Mouse (Mus musculus) kidney, postnatal 0 days (tissue): ENCODE measurements around the gene Sgms1. TPM values are rescaled to one million over a fixed set of nuclear protein-coding genes. Genes with fewer than 3 reads are reported as not detected.
A peak's percentile ranks its signal among the peaks of the same experiment; 100 is the strongest.

ENCODE experiments used
- ATAC-seq: fragments of 200-750 bp; cut with Nextera tagmentation; replicated peaks from 2 replicates; pipeline ENCODE4 v1.8.0; 2017; ENCODE audit warnings: low read depth, moderate number of reproducible peaks, moderate TSS enrichment, moderate library complexity; ENCODE audit not compliant: low FRiP score
- DNase-seq: peaks from one replicate; pipeline ENCODE4 v3.0.0-alpha.2; 2016; ENCODE audit warnings: low spot score
- H3K27ac ChIP-seq: fragments of 300-500 bp; sonication (generic); 2 replicates; pipeline ENCODE4 v1.5.1; 2014; ENCODE audit warnings: mild to moderate bottlenecking
- H3K27me3 ChIP-seq: fragments of 300-500 bp; sonication (generic); 2 replicates; pipeline ENCODE4 v1.6.1; 2014; ENCODE audit warnings: low read length, mixed read lengths; ENCODE audit not compliant: insufficient read depth
- H3K36me3 ChIP-seq: fragments of 300-500 bp; sonication (generic); 2 replicates; pipeline ENCODE4 v1.6.1; 2014; ENCODE audit warnings: low read length, mixed read lengths; ENCODE audit not compliant: insufficient read depth
- H3K4me1 ChIP-seq: fragments of 300-500 bp; sonication (generic); replicated peaks from 2 replicates; pipeline ENCODE4 v1.6.1; 2014; ENCODE audit warnings: antibody characterized with exemption, low read length, mixed read lengths; ENCODE audit not compliant: insufficient read depth
- H3K4me2 ChIP-seq: fragments of 300-500 bp; sonication (generic); 2 replicates; pipeline ENCODE4 v1.6.1; 2014; ENCODE audit warnings: mild to moderate bottlenecking, low read length, moderate library complexity, mixed read lengths
- H3K4me3 ChIP-seq: fragments of 300-500 bp; sonication (generic); replicated peaks from 2 replicates; pipeline ENCODE4 v1.5.1; 2014; ENCODE audit warnings: low read depth, low read length
- H3K9ac ChIP-seq: fragments of 300-500 bp; sonication (generic); 2 replicates; pipeline ENCODE4 v1.6.1; 2014; ENCODE audit warnings: low read depth, low read length
- H3K9me3 ChIP-seq: fragments of 300-500 bp; sonication (generic); replicated peaks from 2 replicates; pipeline ENCODE4 v1.6.1; 2016; ENCODE audit warnings: low read length, inconsistent platforms, mixed read lengths
- CTCF ChIP-seq: IDR thresholded peaks from 2 replicates; pipeline ENCODE4 v1.5.1; 2016; ENCODE audit warnings: antibody characterized with exemption, low read depth, mild to moderate bottlenecking, moderate library complexity
- WGBS: fragments of 180-500 bp; shearing (Covaris S2); extraction: QIAGEN DNeasy Blood & Tissue Kit; methylation state at CpG from one replicate; pipeline ENCODE4 v1.1.7; 2014; 5-methylcytosine and 5-hydroxymethylcytosine counted together
- polyA plus RNA-seq: library from polyadenylated mRNA; unstranded; fragments of >200 nt; fragmentation: Nextera tagmentation; extraction: Ambion mirVana; gene quantifications from 2 replicates; pipeline ENCODE4 v1.2.1, GENCODE M21; 2015

Sgms1 gene
- polyA plus RNA-seq, 1 experiment from 2014 or later = 42.4 TPM

GRCm38 (mm10) chr19:32259048-32259447 is 130.5 kb downstream of the Sgms1 start:
- H3K4me1 ChIP-seq = peaks cover 12% of the 10 kb centered on the region; the same call in 1 of the 2 replicates
- H3K9me3 ChIP-seq = no peaks in the 10 kb centered on the region
- no peak for TF ChIP-seq CTCF
- no peaks in the 10 kb centered on the region for H3K27me3 ChIP-seq
- no peaks in the 10 kb centered on the region for H3K36me3 ChIP-seq
- H3K9ac ChIP-seq = no peak overlapping the region
- DNase-seq (no peak), ATAC-seq (no peak)
- H3K4me3 ChIP-seq = no peak overlapping the region
- H3K27ac ChIP-seq = no peak overlapping the region
- H3K4me2 ChIP-seq = no peak overlapping the region
- WGBS = 80% methylated on average over 4 of the region's 4 CpGs

- no peak for ATAC-seq
- H3K9me3 ChIP-seq = no peaks in the 10 kb centered on the region
Observed at GRCm38 (mm10) chr19:32258146-32258545, 131.4 kb downstream of the Sgms1 start.

GRCm38 (mm10) chr19:32257616-32258015 is 131.9 kb downstream of the Sgms1 start:
- ATAC-seq = no peak

More at GRCm38 (mm10) chr19:32258146-32258545, 131.4 kb downstream of the Sgms1 start:
- WGBS = 83% methylated on average over 5 of the region's 5 CpGs
- Histone ChIP-seq H3K9ac (no peak overlapping the region), H3K4me3 (no peak overlapping the region), H3K27me3 (no peaks in the 10 kb centered on the region), H3K36me3 (no peaks in the 10 kb centered on the region), H3K4me2 (no peak overlapping the region), H3K27ac (no peak overlapping the region), H3K4me1 (peaks cover 12% of the 10 kb centered on the region; the same call in 1 of the 2 replicates)
- TF ChIP-seq CTCF = no peak
- DNase-seq = no peak

GRCm38 (mm10) chr19:32256706-32257415 is 132.7 kb downstream of the Sgms1 start:
- DNase-seq (no peak), ATAC-seq (no peak)
- Histone ChIP-seq H3K27ac (peak overlapping the region; percentile 21; the same call in 1 of the 2 replicates), H3K9me3 (no peaks in the 10 kb centered on the region), H3K4me2 (no peak overlapping the region), H3K9ac (no peak overlapping the region), H3K4me3 (no peak overlapping the region), H3K4me1 (peaks cover 12% of the 10 kb centered on the region; the same call in 1 of the 2 replicates), H3K36me3 (no peaks in the 10 kb centered on the region), H3K27me3 (no peaks in the 10 kb centered on the region)
- no peak for TF ChIP-seq CTCF
- 77% methylated on average over 4 of the region's 4 CpGs for WGBS

More at GRCm38 (mm10) chr19:32257616-32258015, 131.9 kb downstream of the Sgms1 start:
- 92% methylated on average over 3 of the region's 3 CpGs for WGBS
- no peaks in the 10 kb centered on the region for H3K27me3 ChIP-seq
- H3K36me3 ChIP-seq = no peaks in the 10 kb centered on the region
- no peak overlapping the region for H3K4me3 ChIP-seq
- peaks cover 12% of the 10 kb centered on the region; the same call in 1 of the 2 replicates for H3K4me1 ChIP-seq
- no peak for DNase-seq
- H3K4me2 ChIP-seq = no peak overlapping the region
- H3K9ac ChIP-seq = no peak overlapping the region
- no peaks in the 10 kb centered on the region for H3K9me3 ChIP-seq
- no peak overlapping the region for H3K27ac ChIP-seq
- no peak for TF ChIP-seq CTCF

GRCm38 (mm10) chr19:32255429-32256185 is 133.9 kb downstream of the Sgms1 start:
- no peak for ATAC-seq
- DNase-seq = no peak
- no peak overlapping the region for H3K4me2 ChIP-seq
- no peaks in the 10 kb centered on the region for H3K36me3 ChIP-seq
- no peak for TF ChIP-seq CTCF
- H3K9me3 ChIP-seq = no peaks in the 10 kb centered on the region
- no peak overlapping the region for H3K9ac ChIP-seq
- peaks cover 7% of the 10 kb centered on the region; the same call in 1 of the 2 replicates for H3K4me1 ChIP-seq
- WGBS = 60% methylated on average over 6 of the region's 6 CpGs
- no peaks in the 10 kb centered on the region for H3K27me3 ChIP-seq
- no peak overlapping the region for H3K4me3 ChIP-seq
- H3K27ac ChIP-seq = peak overlapping the region; percentile 55; the same call in 1 of the 2 replicates

GRCm38 (mm10) chr19:32254739-32255344 is 134.7 kb downstream of the Sgms1 start:
- no peak overlapping the region for H3K4me3 ChIP-seq
- peak overlapping the region; percentile 55 for H3K27ac ChIP-seq
- no peaks in the 10 kb centered on the region for H3K9me3 ChIP-seq
- H3K36me3 ChIP-seq = no peaks in the 10 kb centered on the region
- 35% methylated on average over 8 of the region's 8 CpGs for WGBS
- H3K4me1 ChIP-seq = peaks cover 5% of the 10 kb centered on the region; the same call in 1 of the 2 replicates
- no peak for TF ChIP-seq CTCF
- no peak overlapping the region for H3K9ac ChIP-seq
- ATAC-seq (peak; percentile 54; the same call in 1 of the 2 replicates), DNase-seq (peak; percentile 46)
- no peaks in the 10 kb centered on the region for H3K27me3 ChIP-seq
- no peak overlapping the region for H3K4me2 ChIP-seq
